ENCODE assay signal across 10 mouse cellular contexts in the genomic region with DNA sequence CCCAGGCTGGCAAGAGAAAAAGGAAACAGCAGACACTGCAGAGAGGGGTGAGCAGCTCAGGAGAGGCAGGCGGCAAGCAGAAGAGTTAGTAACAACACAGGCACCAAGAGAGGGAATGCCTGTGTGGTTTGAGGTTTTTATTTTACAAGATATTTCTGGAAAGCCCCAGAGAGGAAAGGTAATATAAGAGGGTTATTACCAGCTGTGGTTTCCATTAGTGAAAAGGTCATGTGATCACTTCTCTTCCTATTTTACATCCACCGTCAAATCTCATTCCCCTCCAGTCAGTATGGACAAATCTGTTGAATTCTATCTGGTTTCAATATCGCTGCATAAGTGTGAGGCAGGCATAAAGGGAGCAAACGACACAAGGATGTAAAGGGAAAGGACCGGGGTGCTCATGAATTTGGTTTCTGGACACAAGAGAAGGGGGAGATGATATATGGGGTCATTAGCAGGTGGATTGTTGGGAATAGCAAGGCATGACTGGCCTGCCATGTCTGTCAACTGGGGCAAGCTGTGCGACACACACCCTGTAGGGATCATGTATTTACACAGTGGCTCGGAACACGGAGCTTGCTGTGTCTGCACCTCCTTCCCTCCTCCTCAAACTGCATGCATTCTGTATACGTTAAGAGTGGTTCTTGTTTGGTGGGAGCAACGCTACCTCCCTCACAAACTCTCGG. TPM values are rescaled to one million over a fixed set of nuclear protein-coding genes. Genes with fewer than 3 reads are reported as not detected.
DNase-seq lines count a peak whose midpoint lies in the region; ATAC-seq and TF ChIP-seq lines count a peak whose summit lies in the region.
"Had no signal": no experiment of that assay in that cellular context is flagged by ENCODE, and none has a peak within 500 bp of the region (broad histone marks: within the 10 kb centered on the region; RNA-seq: fewer than 3 reads in every experiment).

No protein-coding gene starts in this region.

- no peak overlapping the region for H3ac ChIP-seq in C2C12 (ENCODE audit: control insufficient read depth, insufficient read length, low read depth)

- H3K9me3 ChIP-seq in intestine, postnatal 0 days (ENCODE audit: control insufficient read depth) = no peaks in the 10 kb centered on the region
- H3K9me3 ChIP-seq in intestine, embryonic 15.5 days = no peaks in the 10 kb centered on the region
- H3K9me3 ChIP-seq: forebrain, embryonic 13.5 days had no signal

- no peak for DNase-seq in thymus, adult 18-20 months
- DNase-seq in urinary bladder, postnatal 4 days (ENCODE audit: low spot score in 2 of 2) = no peak
- DNase-seq in embryo, embryonic 11 days = no peak

- H3K4me1 ChIP-seq in intestine, postnatal 0 days (replicated peaks; ENCODE audit: control insufficient read depth, insufficient read depth, low read length) = no peaks in the 10 kb centered on the region
- H3K4me1 ChIP-seq in intestine, embryonic 15.5 days (replicated peaks) = no peaks in the 10 kb centered on the region
- no peaks in the 10 kb centered on the region for H3K4me1 ChIP-seq in cortical plate, adult 2 months (ENCODE audit: control insufficient read depth, insufficient read depth, low read length)
- H3K4me1 ChIP-seq: forebrain, embryonic 13.5 days had no signal

- ATAC-seq in intestine, postnatal 0 days = 0 out of 2 replicates have a peak, but pooled peaks have one; percentile 4
- no peak for ATAC-seq in intestine, embryonic 15.5 days
- 0 out of 2 replicates have a peak, but pooled peaks have one; percentile 7 for ATAC-seq in megakaryocyte, adult 5-6 weeks (ENCODE audit: poor library complexity, severe bottlenecking)

- no peak overlapping the region for H3K27ac ChIP-seq in intestine, postnatal 0 days (ENCODE audit: low read depth, low read length)
- no peak overlapping the region for H3K27ac ChIP-seq in intestine, embryonic 15.5 days
- H3K27ac ChIP-seq in cortical plate, adult 2 months (ENCODE audit: insufficient read depth, low read length) = no peak overlapping the region
- H3K27ac ChIP-seq: forebrain, embryonic 13.5 days had no signal

- no peak for TF ChIP-seq CTCF in intestine, postnatal 0 days (IDR thresholded peaks at IDR 0.05; ENCODE audit: low read depth)
- TF ChIP-seq CTCF in C2C12 (IDR thresholded peaks at IDR 0.05; ENCODE audit: control insufficient read depth, insufficient read depth, insufficient read length) = no peak
- TF ChIP-seq CTCF in cortical plate, adult 2 months (IDR thresholded peaks at IDR 0.05; ENCODE audit: extremely low read depth, insufficient read depth, low read length) = no peak

- H3K79me2 ChIP-seq in C2C12 (ENCODE audit: control insufficient read depth, insufficient read depth) = no peaks in the 10 kb centered on the region

- TF ChIP-seq POLR2A in cortical plate, adult 2 months (IDR thresholded peaks at IDR 0.05; ENCODE audit: extremely low read depth, insufficient read depth, low read length) = no peak

- 59% methylated on average over 11 of the region's 11 CpGs for WGBS in intestine, postnatal 0 days
- 61% methylated on average over 11 of the region's 11 CpGs for WGBS in intestine, embryonic 15.5 days

- no peak overlapping the region for H3K4me3 ChIP-seq in intestine, postnatal 0 days (ENCODE audit: low read depth, low read length)
- no peak overlapping the region for H3K4me3 ChIP-seq in intestine, embryonic 15.5 days (replicated peaks)
- H3K4me3 ChIP-seq in C2C12 (ENCODE audit: insufficient read depth, poor library complexity, severe bottlenecking) = no peak overlapping the region
- H3K4me3 ChIP-seq in cortical plate, adult 2 months (ENCODE audit: insufficient read depth, low read length) = 0 out of 2 replicates have a peak overlapping the region, but pooled peaks have one; percentile 1
- H3K4me3 ChIP-seq: forebrain, embryonic 13.5 days had no signal

- no peaks in the 10 kb centered on the region for H3K36me3 ChIP-seq in intestine, postnatal 0 days (ENCODE audit: control insufficient read depth, insufficient read depth)
- H3K36me3 ChIP-seq in intestine, embryonic 15.5 days = no peaks in the 10 kb centered on the region
- H3K36me3 ChIP-seq in C2C12 (ENCODE audit: control insufficient read depth, insufficient read depth) = no peaks in the 10 kb centered on the region

- no peak overlapping the region for H3K9ac ChIP-seq in intestine, postnatal 0 days (ENCODE audit: low read depth, low read length)
- no peak overlapping the region for H3K9ac ChIP-seq in intestine, embryonic 15.5 days
- H3K9ac ChIP-seq: forebrain, embryonic 13.5 days had no signal

- H3K79me3 ChIP-seq in C2C12 (ENCODE audit: low read depth) = no peaks in the 10 kb centered on the region

- H3K27me3 ChIP-seq in intestine, postnatal 0 days (replicated peaks; ENCODE audit: control insufficient read depth, insufficient read depth, low read length) = no peaks in the 10 kb centered on the region
- no peaks in the 10 kb centered on the region for H3K27me3 ChIP-seq in intestine, embryonic 15.5 days (replicated peaks)
- H3K27me3 ChIP-seq in C2C12 (ENCODE audit: control insufficient read depth, insufficient read depth, insufficient read length) = no peaks in the 10 kb centered on the region
- H3K27me3 ChIP-seq: forebrain, embryonic 13.5 days had no signal

- H3K4me2 ChIP-seq in intestine, postnatal 0 days (replicated peaks; ENCODE audit: low read depth) = no peak overlapping the region
- H3K4me2 ChIP-seq in intestine, embryonic 15.5 days (replicated peaks) = no peak overlapping the region
- H3K4me2 ChIP-seq: forebrain, embryonic 13.5 days; heart, embryonic 11.5 days had no signal

TF ChIP-seq in C2C12, 6 proteins besides CTCF, POLR2A, EP300 and RAD21:
- no peak for TF ChIP-seq FOSL1 (IDR thresholded peaks at IDR 0.05; ENCODE audit: insufficient read depth, low read length, poor library complexity, severe bottlenecking)
- TF ChIP-seq MYOD1 (IDR thresholded peaks at IDR 0.05; ENCODE audit: control insufficient read depth, insufficient read length, low read depth) = no peak
- TF ChIP-seq MYOG (IDR thresholded peaks at IDR 0.05; ENCODE audit: control insufficient read depth, extremely low read depth, insufficient read length) = no peak
- no peak for TF ChIP-seq MAX (IDR thresholded peaks at IDR 0.05)
- no peak for TF ChIP-seq CEBPB (IDR thresholded peaks at IDR 0.05; ENCODE audit: low read depth)
- peak; percentile 85 for TF ChIP-seq USF1 (IDR thresholded peaks at IDR 0.05; ENCODE audit: low read depth)

RNA-seq across cellular contexts. Expression of gene Akr1b3, which starts 24.9 kb away (rescaled TPM):
- 69.4 and 72.9 TPM in 2 replicates for polyA plus RNA-seq in intestine, postnatal 0 days (2015; fragmentation: Nextera tagmentation; extraction: Ambion mirVana)
- polyA plus RNA-seq in intestine, embryonic 15.5 days (2015; fragmentation: Nextera tagmentation; extraction: Ambion mirVana) = 130 and 136 TPM in 2 replicates
- 455 TPM for polyA plus RNA-seq in C2C12 (2012; fragmentation: generic; extraction: Trizol)
- 89.9 and 97.8 TPM in 2 replicates for polyA plus RNA-seq in cortical plate, adult 2 months (2012; rRNA removed)
- total RNA-seq in megakaryocyte, adult 5-6 weeks (2015) = 200 and 215 TPM in 2 replicates
- total RNA-seq in megakaryocyte, adult 5-6 weeks (2017) = 102 and 117 TPM in 2 replicates
